Mouse (Mus musculus): ENCODE results near the gene 6030445D17Rik.
A peak's percentile ranks its signal among the peaks of the same experiment; 100 is the strongest.

6030445D17Rik gene

GRCm38 (mm10) chr4:136462086-136462838 is at the start of gene 6030445D17Rik:
Gene 6030445D17Rik (plus strand): TSS chr4:136462250.
- DNase-seq (ENCODE audit: low spot score), result peak; percentile 61

GRCm38 (mm10) chr4:136415477-136415876 is 46.6 kb upstream of the 6030445D17Rik start:
- DNase-seq (ENCODE audit: low spot score), result no peak

DNA sequence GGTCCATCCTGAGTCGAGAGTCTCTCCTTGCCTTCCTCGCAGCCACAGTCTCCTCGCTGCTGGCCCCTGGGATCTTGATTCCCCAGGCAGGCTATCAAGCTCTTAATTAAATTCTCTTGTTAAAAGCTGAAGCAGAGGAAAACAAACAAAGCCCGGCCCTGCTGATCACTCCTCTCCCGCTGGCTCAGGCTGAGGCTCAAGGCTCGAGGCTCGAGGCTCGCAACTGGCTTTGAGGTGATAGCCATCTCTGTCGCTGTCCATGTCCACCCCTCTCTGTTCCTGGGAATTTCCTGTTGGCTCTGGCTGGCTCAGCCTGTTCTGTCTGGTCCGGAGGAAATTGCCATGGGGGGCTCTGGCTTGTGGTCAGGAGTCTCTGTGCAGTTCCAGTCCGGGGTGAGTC is 43.1 kb upstream of the 6030445D17Rik start:
- no peak for DNase-seq (ENCODE audit: low spot score)

DNA sequence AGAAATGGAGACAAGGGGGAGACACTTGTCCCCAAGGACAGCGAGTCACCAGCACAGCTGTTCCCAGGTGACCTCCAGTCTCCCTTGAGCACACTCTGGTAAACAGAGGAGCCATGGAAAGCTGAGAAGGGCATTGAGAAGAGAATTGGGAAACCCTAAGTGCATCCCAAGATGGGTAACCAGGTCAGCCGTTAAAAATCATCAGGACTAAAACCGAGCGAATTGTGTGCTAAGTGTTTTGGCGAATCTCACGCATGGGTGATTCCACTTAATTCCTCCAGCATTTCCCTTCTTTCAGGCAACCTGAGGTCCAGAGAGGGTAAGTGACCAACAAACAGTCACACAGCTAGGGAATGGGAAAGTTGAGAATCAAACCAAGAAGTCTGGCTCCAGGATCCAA is 42.7 kb upstream of the 6030445D17Rik start:
- DNase-seq (ENCODE audit: low spot score), result no peak

GRCm38 (mm10) chr4:136423224-136423623 is 38.8 kb upstream of the 6030445D17Rik start, which contains the start of gene Htr1d:
Gene Htr1d (plus strand): TSS chr4:136423524.
- DNase-seq (ENCODE audit: low spot score), result no peak

GRCm38 (mm10) chr4:136424120-136424999 is 37.7 kb upstream of the 6030445D17Rik start:
- DNase-seq (ENCODE audit: low spot score), result no peak

- DNase-seq (ENCODE audit: low spot score), result no peak
Observed at GRCm38 (mm10) chr4:136425000-136425288, 37.1 kb upstream of the 6030445D17Rik start.

- DNase-seq (ENCODE audit: low spot score), result no peak
Observed at GRCm38 (mm10) chr4:136430609-136431375, 31.3 kb upstream of the 6030445D17Rik start.

DNA sequence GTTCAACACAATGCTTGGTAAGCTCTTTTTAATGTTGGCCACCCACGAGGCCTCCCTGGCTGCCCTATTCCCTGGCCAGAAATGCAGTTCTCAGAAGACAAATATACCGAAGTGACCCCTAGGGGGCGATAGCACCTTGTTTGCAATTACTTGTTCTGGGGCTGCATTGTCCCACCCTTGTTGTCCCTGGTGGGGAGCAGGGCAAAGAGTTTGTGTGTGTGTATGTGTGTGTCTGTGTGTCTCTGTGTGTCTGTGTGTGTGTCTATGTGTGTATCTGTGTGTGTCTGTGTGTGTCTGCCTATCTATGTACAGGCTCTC is 30.7 kb upstream of the 6030445D17Rik start:
- peak; percentile 59 for DNase-seq (ENCODE audit: low spot score)

- DNase-seq (ENCODE audit: low spot score), result no peak
Observed at GRCm38 (mm10) chr4:136434029-136434428, 28.0 kb upstream of the 6030445D17Rik start.

- DNase-seq (ENCODE audit: low spot score), result no peak
Observed at GRCm38 (mm10) chr4:136439106-136439505, 22.9 kb upstream of the 6030445D17Rik start.

- no peak for DNase-seq (ENCODE audit: low spot score)
Observed at GRCm38 (mm10) chr4:136441354-136442043, 20.6 kb upstream of the 6030445D17Rik start.

DNA sequence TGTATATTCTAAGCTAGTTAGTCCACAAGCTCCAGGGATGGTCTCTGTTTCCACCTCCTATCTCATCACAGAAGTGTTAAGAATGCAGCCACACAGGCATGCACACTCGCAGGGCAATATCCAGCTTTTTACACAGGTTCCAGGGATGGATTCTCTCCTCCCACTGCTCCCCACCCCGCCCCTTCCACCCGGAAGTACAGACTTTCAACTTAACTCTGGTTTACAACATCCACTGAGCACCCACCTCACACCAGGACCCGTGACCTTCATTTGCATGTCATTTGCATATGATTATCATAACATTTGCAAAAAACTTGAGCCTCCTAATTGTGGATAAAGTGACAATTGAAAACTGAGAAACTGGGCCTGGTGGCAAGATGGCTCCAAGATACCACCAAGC is 17.5 kb upstream of the 6030445D17Rik start:
- DNase-seq (ENCODE audit: low spot score), result no peak

DNA sequence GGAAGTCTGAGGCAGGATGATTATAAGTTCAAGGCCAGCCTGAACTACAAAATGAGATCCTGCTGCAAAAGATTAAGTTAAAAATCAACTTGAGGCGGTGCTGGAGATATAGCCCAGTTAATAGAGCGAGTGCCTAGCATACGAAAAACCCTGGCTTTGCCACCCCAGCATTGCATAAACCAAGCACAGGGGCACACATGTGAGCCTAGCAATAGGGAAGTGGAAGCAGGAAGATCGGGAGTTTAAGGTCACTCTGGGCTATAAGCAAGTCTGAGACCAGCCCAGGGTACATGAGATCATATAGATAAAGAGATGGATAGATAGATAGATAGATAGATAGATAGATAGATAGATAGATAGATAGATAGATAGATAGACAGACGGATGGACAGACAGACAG is 12.3 kb upstream of the 6030445D17Rik start:
- DNase-seq (ENCODE audit: low spot score), result no peak

- no peak for DNase-seq (ENCODE audit: low spot score)
Observed at GRCm38 (mm10) chr4:136450271-136450670, 11.8 kb upstream of the 6030445D17Rik start.

DNA sequence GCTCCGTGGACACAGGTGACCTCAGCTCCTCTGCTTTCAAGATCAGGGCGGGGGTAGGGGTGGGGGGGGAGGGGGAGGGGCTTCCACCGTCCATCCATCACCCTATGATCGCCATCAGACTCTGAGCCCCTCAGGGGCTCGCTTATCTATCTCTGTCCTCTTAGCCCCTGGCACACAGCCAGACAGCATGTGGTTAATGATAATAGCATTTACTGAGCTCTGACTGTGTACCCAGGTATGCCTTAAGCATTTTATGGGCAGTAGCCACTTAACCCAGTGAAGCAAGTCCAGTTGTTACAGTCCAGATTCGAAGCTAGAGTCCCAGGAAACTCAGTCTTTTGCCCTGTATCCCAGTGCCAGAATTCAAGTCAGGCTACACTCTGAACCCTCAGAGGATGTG is 10.5 kb upstream of the 6030445D17Rik start:
- DNase-seq (ENCODE audit: low spot score), result no peak

GRCm38 (mm10) chr4:136452286-136452685 is 9.8 kb upstream of the 6030445D17Rik start:
- DNase-seq (ENCODE audit: low spot score), result no peak

DNA sequence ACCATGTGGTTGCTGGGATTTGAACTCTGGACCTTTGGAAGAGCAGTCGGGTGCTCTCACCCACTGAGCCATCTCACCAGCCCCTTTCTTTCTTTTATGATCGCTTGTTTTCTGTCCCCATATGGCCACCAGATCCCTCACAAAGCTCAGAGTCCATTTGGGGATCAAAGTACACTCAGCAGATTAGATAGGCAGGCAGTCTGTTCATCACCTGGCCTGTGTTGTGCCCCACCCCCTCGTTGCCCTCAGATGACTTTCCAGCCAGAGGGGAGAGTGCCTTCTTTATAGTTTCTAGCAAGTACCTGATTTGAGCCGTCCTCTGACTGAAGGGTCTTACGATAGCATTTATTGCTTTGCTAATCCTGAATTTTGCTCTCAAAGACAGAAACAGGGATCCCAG is 9.3 kb upstream of the 6030445D17Rik start:
- no peak for DNase-seq (ENCODE audit: low spot score)

DNA sequence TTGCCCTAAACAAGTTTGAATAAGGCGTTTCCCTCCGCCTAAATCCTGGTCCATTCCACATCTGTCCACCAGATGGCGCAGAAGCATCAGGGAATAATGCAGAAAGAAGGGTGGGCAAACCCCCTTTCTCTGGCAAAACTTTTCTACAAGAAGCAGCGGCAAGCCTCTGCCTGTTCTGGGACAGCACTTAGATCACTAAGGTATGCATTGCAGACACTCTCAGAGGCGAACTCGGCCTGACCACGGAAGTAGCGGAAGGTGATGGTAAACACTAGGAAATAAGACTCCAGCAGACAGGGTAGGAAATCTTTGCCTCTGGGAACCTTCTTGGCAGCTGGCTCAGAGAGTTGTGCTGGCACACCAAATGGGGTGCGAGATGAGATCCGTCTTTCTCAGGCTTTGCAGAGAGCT is 7.2 kb upstream of the 6030445D17Rik start:
- DNase-seq (ENCODE audit: low spot score), result peak; percentile 88

DNA sequence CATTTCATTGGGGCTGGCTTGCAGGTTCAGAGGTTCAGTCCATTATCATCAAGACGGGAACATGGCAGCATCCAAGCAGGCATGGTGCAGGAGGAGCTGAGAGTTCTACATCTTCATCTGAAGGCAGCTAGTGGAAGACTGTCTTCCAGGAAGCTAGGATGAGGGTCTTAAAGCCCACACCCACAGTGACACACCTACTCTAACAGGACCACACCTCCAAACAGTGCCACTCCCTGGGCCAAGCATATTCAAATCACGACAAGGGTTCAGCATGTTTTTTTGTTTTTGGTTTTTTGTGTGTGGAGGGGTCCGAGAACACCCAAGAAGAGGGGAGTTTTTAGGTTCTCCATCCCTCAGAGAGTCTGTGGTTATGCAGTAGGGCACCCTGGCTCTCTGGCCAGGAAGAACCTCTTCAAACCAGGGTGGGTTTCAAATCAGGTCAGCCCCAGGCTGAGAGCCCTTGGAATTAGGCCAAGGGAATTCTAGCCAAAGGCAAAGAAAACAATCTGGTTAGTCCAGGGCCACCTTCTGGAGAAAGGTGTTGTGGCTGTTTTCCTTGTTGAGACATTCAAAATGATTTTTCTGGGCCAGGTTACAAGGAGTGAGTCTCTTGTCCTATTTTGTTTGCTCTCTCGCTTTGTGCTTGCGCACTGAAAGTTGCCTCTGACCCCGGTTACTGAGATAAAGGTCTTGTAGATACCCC is 5.4 kb upstream of the 6030445D17Rik start:
- no peak for DNase-seq (ENCODE audit: low spot score)

- no peak for DNase-seq (ENCODE audit: low spot score)
Observed at GRCm38 (mm10) chr4:136458276-136458675, 3.8 kb upstream of the 6030445D17Rik start.

Measured in ovary, postnatal 14 days (tissue).